Mouse (Mus musculus) spleen, adult 2 months (tissue): ENCODE measurements around the gene Kbtbd2. TPM values are rescaled to one million over a fixed set of nuclear protein-coding genes. Genes with fewer than 3 reads are reported as not detected.

Experiments used
- DNase-seq, 2 experiments: peaks; one replicate each; pipeline versions ENCODE4 v3.0.0 to v3.0.0-alpha.2; 2012 to 2021; ENCODE audit warnings: low spot score in 2 of 2, low read depth in 1 of 2
- H3K27ac ChIP-seq: fragments of 200-500 bp; 2 replicates; pipeline ENCODE4 v1.5.1; 2012; ENCODE audit warnings: low read length, inconsistent platforms; ENCODE audit not compliant: insufficient read depth
- H3K27me3 ChIP-seq: fragments of 200-500 bp; 2 replicates; pipeline ENCODE4 v1.6.1; 2012; ENCODE audit warnings: mild to moderate bottlenecking, moderate library complexity, low read length, inconsistent platforms; ENCODE audit not compliant: control insufficient read depth, insufficient read depth
- H3K36me3 ChIP-seq: fragments of 200-500 bp; 2 replicates; pipeline ENCODE4 v1.6.1; 2012; ENCODE audit warnings: mild to moderate bottlenecking, low read length, inconsistent platforms; ENCODE audit not compliant: control insufficient read depth, insufficient read depth
- H3K4me1 ChIP-seq: fragments of 200-500 bp; 2 replicates; pipeline ENCODE4 v1.6.1; 2011; ENCODE audit warnings: inconsistent platforms; ENCODE audit not compliant: control insufficient read depth, insufficient read depth, insufficient read length
- H3K4me3 ChIP-seq: fragments of 200-500 bp; 2 replicates; pipeline ENCODE4 v1.5.1; 2011; ENCODE audit warnings: mild to moderate bottlenecking, inconsistent platforms; ENCODE audit not compliant: insufficient read depth, insufficient read length; ENCODE audit errors: extremely low read depth
- CTCF ChIP-seq: fragments of 200-500 bp; IDR thresholded peaks from 2 replicates; pipeline ENCODE4 v1.5.1; 2011; ENCODE audit warnings: mild to moderate bottlenecking, inconsistent platforms; ENCODE audit not compliant: insufficient read depth, insufficient read length, insufficient replicate concordance; ENCODE audit errors: extremely low read depth
- POLR2A ChIP-seq: fragments of 200-500 bp; IDR thresholded peaks from 2 replicates; pipeline ENCODE4 v1.6.1; 2011; ENCODE audit warnings: low read depth, low read length, inconsistent platforms
- WGBS: fragments of 180-500 bp; shearing (Covaris S2); methylation state at CpG from one replicate; pipeline ENCODE4 v1.1.7; 2018; 5-methylcytosine and 5-hydroxymethylcytosine counted together
- polyA plus RNA-seq: library from polyadenylated mRNA; depleted of rRNA; stranded (reverse); fragments of >200 nt; gene quantifications from 2 replicates; pipeline ENCODE4 v1.2.3, GENCODE M21; 2012

Kbtbd2 gene
- polyA plus RNA-seq, 1 experiment: 7.2 TPM

DNA sequence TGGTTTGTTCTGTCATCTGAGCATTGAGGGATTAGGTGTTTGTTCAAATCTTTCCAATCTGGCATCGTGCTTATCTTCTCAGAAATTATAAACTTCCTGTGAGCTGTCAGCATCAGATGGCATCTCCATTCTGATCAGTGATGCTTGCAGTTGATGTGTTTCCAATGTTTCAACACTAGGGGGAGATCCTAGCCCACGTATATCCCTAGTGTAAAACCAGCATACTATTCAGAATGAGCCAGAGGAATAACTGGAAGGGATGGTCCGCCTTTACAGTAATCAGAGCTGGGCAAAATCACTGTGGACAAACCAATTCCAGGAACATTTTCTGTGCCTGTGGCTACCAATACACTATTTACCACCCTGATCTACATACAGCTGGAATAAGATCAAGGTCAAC, 11.0 kb upstream of the Kbtbd2 start:
- TF ChIP-seq CTCF (peak; percentile 34; the same call in 1 of the 2 replicates), POLR2A (no peak)
- Histone ChIP-seq H3K4me1 (no peaks in the 10 kb centered on the region), H3K4me3 (no peak overlapping the region), H3K27me3 (no peaks in the 10 kb centered on the region), H3K36me3 (no peaks in the 10 kb centered on the region), H3K27ac (no peak overlapping the region)
- WGBS: 12% methylated on average over 3 of the region's 3 CpGs
- DNase-seq: peak; percentile 22 to 35

DNA sequence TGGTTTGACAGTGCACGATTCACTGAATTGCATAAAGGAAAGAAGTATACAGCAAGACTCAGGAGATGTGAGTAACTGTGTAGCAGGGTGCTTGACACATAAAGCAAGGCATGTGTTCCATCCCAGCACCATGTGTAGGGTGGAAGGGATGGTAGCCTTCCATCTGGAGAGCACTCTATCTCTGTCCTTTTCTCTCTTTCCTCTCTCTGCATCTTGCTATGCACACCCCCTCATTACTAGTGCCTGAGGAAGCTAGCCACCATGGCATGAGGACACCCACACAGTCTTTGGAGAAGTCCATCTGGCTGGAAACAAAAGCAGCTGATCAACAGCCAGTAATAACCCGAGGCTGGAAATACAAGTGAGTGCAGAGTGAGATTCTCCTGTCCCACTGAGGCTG, 8.6 kb upstream of the Kbtbd2 start:
- no peak overlapping the region for H3K4me3 ChIP-seq
- TF ChIP-seq POLR2A: no peak
- H3K27ac ChIP-seq: no peak overlapping the region
- 71% methylated on average over 2 of the region's 2 CpGs for WGBS
- no peaks in the 10 kb centered on the region for H3K4me1 ChIP-seq
- no peaks in the 10 kb centered on the region for H3K36me3 ChIP-seq
- no peak for DNase-seq
- H3K27me3 ChIP-seq: no peaks in the 10 kb centered on the region

DNA sequence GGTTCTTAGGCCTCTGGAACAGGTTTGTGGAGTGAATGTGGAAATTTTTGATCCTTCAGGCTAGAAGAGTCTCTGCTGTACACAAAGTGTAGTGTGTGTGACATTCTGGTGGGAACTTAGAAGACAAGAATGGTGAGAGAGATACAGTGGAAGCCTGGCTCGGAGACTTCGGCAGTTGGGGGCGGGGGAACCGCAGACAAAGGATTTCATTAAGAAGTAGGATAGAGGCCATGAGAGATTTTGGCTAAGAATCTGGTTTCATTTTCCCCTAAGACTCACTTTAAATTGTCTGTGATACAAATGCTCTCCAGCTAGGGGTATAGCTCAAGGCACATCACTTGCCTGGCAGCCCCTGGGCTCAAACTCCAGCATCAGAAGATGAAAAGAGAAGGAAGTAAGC, 7.4 kb upstream of the Kbtbd2 start:
- no peaks in the 10 kb centered on the region for H3K4me1 ChIP-seq
- no peak for DNase-seq
- 94% methylated on average over 4 of the region's 4 CpGs for WGBS
- no peaks in the 10 kb centered on the region for H3K36me3 ChIP-seq
- H3K27me3 ChIP-seq: no peaks in the 10 kb centered on the region
- no peak overlapping the region for H3K27ac ChIP-seq
- TF ChIP-seq POLR2A (no peak), CTCF (no peak)
- no peak overlapping the region for H3K4me3 ChIP-seq

DNA sequence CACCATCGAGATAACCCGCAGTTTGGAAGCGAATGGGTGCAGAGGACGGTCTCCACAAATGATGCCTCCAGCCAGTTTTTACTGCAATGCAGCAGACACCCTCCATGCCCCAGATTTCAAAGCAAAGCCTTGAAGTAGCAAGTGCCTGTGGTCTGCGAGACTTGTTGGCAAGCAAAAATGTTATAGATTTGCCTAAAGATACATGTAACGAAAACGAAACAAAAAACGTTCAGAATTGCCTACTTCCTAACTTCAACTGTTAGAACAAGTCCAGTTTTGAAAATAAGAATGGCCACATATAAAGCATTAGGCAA, 496 bp upstream of the Kbtbd2 start:
- peaks cover 15% of the 10 kb centered on the region for H3K4me1 ChIP-seq
- WGBS: under 1% methylated on average over 8 of the region's 8 CpGs
- no peak for DNase-seq
- H3K36me3 ChIP-seq: no peaks in the 10 kb centered on the region
- H3K4me3 ChIP-seq: peak overlapping the region; percentile 95
- H3K27me3 ChIP-seq: no peaks in the 10 kb centered on the region
- no peak for TF ChIP-seq POLR2A
- no peak for TF ChIP-seq CTCF
- peak overlapping the region; percentile 99 for H3K27ac ChIP-seq

DNA sequence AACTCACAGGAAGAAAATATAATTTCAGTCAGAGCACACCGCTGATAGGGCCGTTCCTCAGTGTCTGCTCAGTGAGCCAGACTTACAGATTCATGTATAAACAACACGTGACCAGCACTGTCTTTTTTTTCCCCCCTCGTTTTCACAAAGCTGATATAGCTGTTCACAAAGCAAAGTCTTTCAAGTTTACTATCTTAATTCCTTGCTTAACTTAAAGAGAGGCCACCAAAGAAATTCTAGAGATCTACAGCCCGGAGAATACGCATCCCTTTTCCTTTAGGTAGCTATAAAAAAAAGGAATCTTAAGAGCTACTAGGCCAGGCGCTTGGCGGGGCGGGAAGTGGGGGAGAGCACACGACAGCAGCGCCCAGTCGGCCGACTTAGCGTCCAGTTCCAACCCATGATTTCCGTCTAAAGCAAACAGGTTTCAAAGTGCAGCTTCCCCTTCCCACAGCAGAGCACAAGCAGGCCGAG, 908 bp downstream of the Kbtbd2 start:
- Histone ChIP-seq H3K4me1 (peaks cover 21% of the 10 kb centered on the region), H3K27me3 (no peaks in the 10 kb centered on the region), H3K4me3 (peak overlapping the region; percentile 95), H3K27ac (peak overlapping the region; percentile 99), H3K36me3 (no peaks in the 10 kb centered on the region)
- TF ChIP-seq CTCF: no peak
- no peak for TF ChIP-seq POLR2A
- WGBS: under 1% methylated on average over 16 of the region's 16 CpGs
- peak; percentile 32 to 41 for DNase-seq

DNA sequence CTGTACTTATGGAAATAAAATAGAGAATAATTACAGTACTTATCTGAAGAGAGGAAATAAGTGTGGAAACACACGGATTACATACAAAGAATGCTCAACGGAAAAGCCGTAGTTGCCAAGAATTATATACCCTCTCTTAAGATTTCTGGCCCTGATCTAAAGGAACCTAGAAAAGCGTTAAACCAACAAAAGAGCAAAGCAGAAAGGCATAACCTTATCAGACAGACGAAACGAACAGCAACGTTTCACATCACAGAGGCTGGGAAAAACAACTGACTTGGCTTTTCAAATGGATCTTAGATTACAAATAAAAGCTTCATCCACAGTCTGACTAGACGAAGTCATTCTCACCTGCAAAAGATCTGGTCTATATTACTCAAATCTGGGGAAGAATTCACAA, 1.4 kb downstream of the Kbtbd2 start:
- H3K36me3 ChIP-seq: no peaks in the 10 kb centered on the region
- H3K4me3 ChIP-seq: peak overlapping the region; percentile 95
- no peak for DNase-seq
- no peaks in the 10 kb centered on the region for H3K27me3 ChIP-seq
- H3K4me1 ChIP-seq: peaks cover 21% of the 10 kb centered on the region
- 2% methylated on average over 8 of the region's 8 CpGs for WGBS
- TF ChIP-seq CTCF: no peak
- no peak for TF ChIP-seq POLR2A
- H3K27ac ChIP-seq: no peak overlapping the region

DNA sequence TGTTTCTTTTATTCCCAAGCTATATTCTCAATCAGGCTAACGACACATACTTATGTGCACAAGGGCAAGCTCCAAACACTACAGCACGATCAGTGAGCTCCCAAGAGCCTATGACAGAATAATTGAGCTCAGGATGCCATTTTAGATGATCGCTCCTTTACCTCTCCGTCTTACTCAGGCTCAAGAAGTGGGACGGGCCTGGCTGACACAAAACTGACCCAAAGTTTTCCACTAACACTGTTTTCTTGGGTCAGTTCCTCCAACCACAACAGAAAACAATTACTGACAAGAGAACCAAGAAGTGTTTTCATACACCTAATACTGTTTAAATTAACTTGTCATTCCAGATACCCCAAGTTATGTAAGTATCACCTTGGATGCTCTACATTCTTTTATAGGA, 2.8 kb downstream of the Kbtbd2 start:
- Histone ChIP-seq H3K4me1 (peaks cover 21% of the 10 kb centered on the region), H3K27ac (no peak overlapping the region), H3K36me3 (no peaks in the 10 kb centered on the region), H3K27me3 (no peaks in the 10 kb centered on the region), H3K4me3 (no peak overlapping the region)
- WGBS: 86% methylated on average over 5 of the region's 5 CpGs
- DNase-seq: no peak
- no peak for TF ChIP-seq POLR2A
- TF ChIP-seq CTCF: no peak
